Mouse (Mus musculus): Measurements from ENCODE around the gene Setd1b.

DNA sequence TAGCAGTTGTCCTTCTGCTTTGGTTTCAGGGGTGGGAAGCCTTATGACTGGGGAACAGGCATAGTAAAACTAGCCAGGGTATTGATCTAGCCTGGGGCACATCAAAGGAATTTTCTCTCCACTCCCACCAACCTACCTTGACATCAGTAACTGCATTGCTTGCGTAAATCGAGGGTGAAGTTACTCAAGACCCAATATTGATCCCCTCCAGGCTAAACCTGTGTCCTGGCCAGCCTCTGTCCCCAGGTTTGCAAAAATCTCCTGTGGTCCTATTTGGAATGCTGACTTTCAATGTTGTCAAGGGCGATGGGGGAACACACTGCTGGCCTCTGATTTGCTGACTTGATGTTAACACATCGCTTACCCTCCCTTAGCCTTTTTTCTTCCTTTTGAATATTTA is 54.8 kb downstream of the Setd1b start:
- TF ChIP-seq CTCF (IDR thresholded peaks at IDR 0.05; ENCODE audit: low read depth), result no peak
- no peak for TF ChIP-seq EP300 (IDR thresholded peaks at IDR 0.05; ENCODE audit: low read depth)
